Mouse (Mus musculus): Measurements from ENCODE around the gene Asf1b. TPM values are rescaled to one million over a fixed set of nuclear protein-coding genes. Genes with fewer than 3 reads are reported as not detected.

Asf1b gene
- polyA plus RNA-seq, 1 experiment from 2014 or later, result 10.7 TPM

DNA sequence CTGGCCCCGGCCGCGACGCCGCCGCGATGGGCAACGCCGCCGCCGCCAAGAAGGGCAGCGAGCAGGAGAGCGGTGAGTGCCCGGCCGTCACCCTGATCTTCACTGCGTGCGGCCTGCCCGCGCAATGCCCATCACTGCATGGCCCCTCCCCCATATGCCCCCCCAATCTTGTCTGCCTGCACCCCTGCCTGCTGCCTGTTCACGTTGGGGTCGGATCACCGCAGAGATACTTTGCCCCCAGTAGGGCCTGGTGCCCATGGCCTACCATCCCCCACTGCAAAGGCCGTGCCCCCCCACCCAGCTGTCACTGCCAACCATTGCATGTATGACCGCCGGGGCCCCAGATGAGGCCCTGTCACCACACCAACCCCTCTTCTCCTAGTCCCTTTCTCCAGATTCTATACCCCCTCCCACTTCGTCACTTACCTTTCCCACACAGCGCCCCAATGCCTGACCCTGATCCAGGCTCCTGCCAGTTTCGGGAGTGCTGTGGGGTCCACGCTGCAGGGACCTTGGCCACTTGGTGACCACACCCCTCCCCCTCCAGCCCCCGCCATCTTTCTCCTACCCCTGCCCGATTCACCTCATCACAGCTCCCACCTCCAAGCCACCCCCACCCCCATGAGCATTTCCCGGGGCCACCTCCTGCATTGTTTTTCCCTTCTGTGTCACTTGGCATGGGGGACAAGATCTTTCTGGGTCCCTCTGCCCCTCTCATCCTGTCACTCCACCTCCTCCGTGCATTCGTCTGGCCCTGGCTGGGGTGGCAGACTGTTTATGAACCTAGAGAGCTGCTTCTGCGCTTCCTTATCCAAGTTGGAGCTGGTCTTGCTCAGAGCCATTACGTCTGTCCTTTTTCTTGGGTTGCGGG lies 18.1 kb downstream of the Asf1b start:
- Histone ChIP-seq H3K4me2 (replicated peaks) (peak overlapping the region; percentile 96), H3K36me3 (replicated peaks; ENCODE audit: control insufficient read depth, insufficient read depth) (peaks cover 4% of the 10 kb centered on the region; the same call in 1 of the 2 replicates), H3K9me3 (ENCODE audit: control insufficient read depth, low read length) (no peaks in the 10 kb centered on the region), H3K9ac (peak overlapping the region; percentile 92), H3K27me3 (ENCODE audit: control insufficient read depth, insufficient read depth, low read length) (no peaks in the 10 kb centered on the region), H3K4me3 (replicated peaks; ENCODE audit: low read length) (peak overlapping the region; percentile 96), H3K27ac (peak overlapping the region; percentile 79), H3K4me1 (replicated peaks; ENCODE audit: control insufficient read depth, insufficient read depth, low read length) (peaks cover 32% of the 10 kb centered on the region)
- 2% methylated on average over 32 of the region's 37 CpGs for WGBS
- ATAC-seq (ENCODE audit: low FRiP score) (peak; percentile 44), DNase-seq (ENCODE audit: low spot score) (peak; percentile 25)

DNA sequence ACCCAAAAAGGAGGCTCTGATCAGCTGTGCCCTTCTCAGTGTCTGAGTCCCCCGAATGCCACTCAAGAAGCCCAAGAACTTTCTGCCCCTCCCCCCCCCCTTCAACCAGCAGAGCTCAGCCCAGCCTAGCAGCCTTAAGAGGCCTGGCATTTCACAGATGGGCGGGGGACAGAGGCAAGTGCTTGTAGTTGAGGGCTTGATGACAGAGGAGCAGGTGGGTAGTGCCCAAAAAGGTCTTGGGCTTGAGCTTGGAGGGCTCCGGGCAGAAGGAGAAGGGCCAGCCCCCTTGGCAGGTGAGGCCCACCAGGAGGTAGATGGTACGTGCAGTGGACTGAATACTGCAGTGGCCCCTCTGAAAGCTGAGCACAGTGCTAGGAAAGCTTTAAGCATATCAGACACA lies 19.2 kb downstream of the Asf1b start:
- 0 out of 2 replicates have a peak overlapping the region, but pooled peaks have one; percentile 92 for H3K9ac ChIP-seq
- ATAC-seq (ENCODE audit: low FRiP score), result no peak
- H3K4me1 ChIP-seq (replicated peaks; ENCODE audit: control insufficient read depth, insufficient read depth, low read length), result peaks cover 32% of the 10 kb centered on the region
- no peaks in the 10 kb centered on the region for H3K9me3 ChIP-seq (ENCODE audit: control insufficient read depth, low read length)
- no peak for DNase-seq (ENCODE audit: low spot score)
- H3K36me3 ChIP-seq (replicated peaks; ENCODE audit: control insufficient read depth, insufficient read depth), result peaks cover 4% of the 10 kb centered on the region; the same call in 1 of the 2 replicates
- H3K27ac ChIP-seq, result no peak overlapping the region
- H3K4me2 ChIP-seq (replicated peaks), result peak overlapping the region; percentile 96
- H3K27me3 ChIP-seq (ENCODE audit: control insufficient read depth, insufficient read depth, low read length), result no peaks in the 10 kb centered on the region
- 75% methylated on average over 4 of the region's 4 CpGs for WGBS
- 0 out of 2 replicates have a peak overlapping the region, but pooled peaks have one; percentile 96 for H3K4me3 ChIP-seq (replicated peaks; ENCODE audit: low read length)

GRCm38 (mm10) chr8:83976101-83976630 lies 20.9 kb downstream of the Asf1b start:
- DNase-seq (ENCODE audit: low spot score) (no peak), ATAC-seq (ENCODE audit: low FRiP score) (no peak)
- H3K9me3 ChIP-seq (ENCODE audit: control insufficient read depth, low read length), result no peaks in the 10 kb centered on the region
- H3K27me3 ChIP-seq (ENCODE audit: control insufficient read depth, insufficient read depth, low read length), result no peaks in the 10 kb centered on the region
- H3K4me2 ChIP-seq (replicated peaks), result no peak overlapping the region
- H3K4me3 ChIP-seq (replicated peaks; ENCODE audit: low read length), result no peak overlapping the region
- H3K9ac ChIP-seq, result no peak overlapping the region
- H3K27ac ChIP-seq, result no peak overlapping the region
- 87% methylated on average over 4 of the region's 4 CpGs for WGBS
- H3K4me1 ChIP-seq (replicated peaks; ENCODE audit: control insufficient read depth, insufficient read depth, low read length), result peaks cover 32% of the 10 kb centered on the region
- peaks cover 13% of the 10 kb centered on the region for H3K36me3 ChIP-seq (replicated peaks; ENCODE audit: control insufficient read depth, insufficient read depth)

DNA sequence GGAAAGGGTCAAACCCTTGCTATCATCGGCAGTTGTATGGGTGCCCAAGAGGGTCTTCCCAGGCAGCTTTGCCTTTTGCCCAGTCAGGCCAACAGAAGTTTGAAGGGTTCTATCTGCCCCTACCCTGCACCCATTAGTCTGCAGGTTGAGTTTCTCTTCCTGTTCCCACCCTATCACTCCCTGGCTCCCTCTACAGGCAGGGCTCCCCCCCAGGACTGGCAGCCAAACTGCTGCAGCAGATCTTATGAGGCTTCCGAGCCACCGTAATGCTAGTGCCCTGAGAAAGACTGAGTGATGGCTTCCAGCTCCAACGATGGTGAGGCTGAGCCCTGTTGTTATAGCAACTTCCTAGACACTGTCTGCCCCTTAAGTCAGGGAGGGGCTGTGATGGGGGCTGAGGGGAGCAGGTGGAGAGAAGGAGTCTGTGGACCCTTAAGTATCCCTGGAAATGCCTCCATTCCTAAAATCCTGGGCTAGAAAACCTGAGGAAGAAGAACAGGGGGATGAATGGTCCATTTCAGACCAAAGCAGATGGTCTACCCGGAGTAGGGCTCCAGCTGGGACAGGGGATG lies 21.6 kb downstream of the Asf1b start:
- H3K9ac ChIP-seq, result no peak overlapping the region
- 85% methylated on average over 5 of the region's 5 CpGs for WGBS
- no peaks in the 10 kb centered on the region for H3K27me3 ChIP-seq (ENCODE audit: control insufficient read depth, insufficient read depth, low read length)

GRCm38 (mm10) chr8:83977646-83978045 lies 22.3 kb downstream of the Asf1b start:
- ATAC-seq (ENCODE audit: low FRiP score) (no peak), DNase-seq (ENCODE audit: low spot score) (no peak)
- Histone ChIP-seq H3K9ac (no peak overlapping the region), H3K9me3 (ENCODE audit: control insufficient read depth, low read length) (no peaks in the 10 kb centered on the region), H3K36me3 (replicated peaks; ENCODE audit: control insufficient read depth, insufficient read depth) (peaks cover 28% of the 10 kb centered on the region), H3K27ac (no peak overlapping the region), H3K27me3 (ENCODE audit: control insufficient read depth, insufficient read depth, low read length) (no peaks in the 10 kb centered on the region), H3K4me2 (replicated peaks) (no peak overlapping the region), H3K4me1 (replicated peaks; ENCODE audit: control insufficient read depth, insufficient read depth, low read length) (peaks cover 27% of the 10 kb centered on the region), H3K4me3 (replicated peaks; ENCODE audit: low read length) (no peak overlapping the region)
- 66% methylated on average over 6 of the region's 6 CpGs for WGBS

More for the DNA sequence above, 21.6 kb downstream of the Asf1b start:
- no peak for ATAC-seq (ENCODE audit: low FRiP score)
- Histone ChIP-seq H3K9me3 (ENCODE audit: control insufficient read depth, low read length) (no peaks in the 10 kb centered on the region), H3K4me3 (replicated peaks; ENCODE audit: low read length) (no peak overlapping the region), H3K36me3 (replicated peaks; ENCODE audit: control insufficient read depth, insufficient read depth) (peaks cover 20% of the 10 kb centered on the region), H3K4me2 (replicated peaks) (no peak overlapping the region), H3K27ac (no peak overlapping the region), H3K4me1 (replicated peaks; ENCODE audit: control insufficient read depth, insufficient read depth, low read length) (peaks cover 29% of the 10 kb centered on the region)
- DNase-seq (ENCODE audit: low spot score), result no peak

GRCm38 (mm10) chr8:83978200-83978599 lies 22.9 kb downstream of the Asf1b start:
- H3K9ac ChIP-seq, result no peak overlapping the region
- peaks cover 27% of the 10 kb centered on the region for H3K4me1 ChIP-seq (replicated peaks; ENCODE audit: control insufficient read depth, insufficient read depth, low read length)
- no peaks in the 10 kb centered on the region for H3K27me3 ChIP-seq (ENCODE audit: control insufficient read depth, insufficient read depth, low read length)
- no peak overlapping the region for H3K4me2 ChIP-seq (replicated peaks)
- H3K27ac ChIP-seq, result no peak overlapping the region
- no peaks in the 10 kb centered on the region for H3K9me3 ChIP-seq (ENCODE audit: control insufficient read depth, low read length)
- ATAC-seq (ENCODE audit: low FRiP score) (no peak), DNase-seq (ENCODE audit: low spot score) (no peak)
- 73% methylated on average over 9 of the region's 9 CpGs for WGBS
- H3K36me3 ChIP-seq (replicated peaks; ENCODE audit: control insufficient read depth, insufficient read depth), result peaks cover 33% of the 10 kb centered on the region
- no peak overlapping the region for H3K4me3 ChIP-seq (replicated peaks; ENCODE audit: low read length)

GRCm38 (mm10) chr8:83980250-83980649 lies 24.9 kb downstream of the Asf1b start:
- H3K27ac ChIP-seq, result no peak overlapping the region
- no peak for DNase-seq (ENCODE audit: low spot score)
- 67% methylated on average over 1 of the region's 1 CpGs for WGBS
- no peaks in the 10 kb centered on the region for H3K9me3 ChIP-seq (ENCODE audit: control insufficient read depth, low read length)
- no peak overlapping the region for H3K9ac ChIP-seq
- no peak overlapping the region for H3K4me2 ChIP-seq (replicated peaks)
- peaks cover 15% of the 10 kb centered on the region; the same call in 1 of the 2 replicates for H3K4me1 ChIP-seq (replicated peaks; ENCODE audit: control insufficient read depth, insufficient read depth, low read length)
- ATAC-seq (ENCODE audit: low FRiP score), result no peak
- no peak overlapping the region for H3K4me3 ChIP-seq (replicated peaks; ENCODE audit: low read length)
- H3K36me3 ChIP-seq (replicated peaks; ENCODE audit: control insufficient read depth, insufficient read depth), result peaks cover 52% of the 10 kb centered on the region
- H3K27me3 ChIP-seq (ENCODE audit: control insufficient read depth, insufficient read depth, low read length), result no peaks in the 10 kb centered on the region

DNA sequence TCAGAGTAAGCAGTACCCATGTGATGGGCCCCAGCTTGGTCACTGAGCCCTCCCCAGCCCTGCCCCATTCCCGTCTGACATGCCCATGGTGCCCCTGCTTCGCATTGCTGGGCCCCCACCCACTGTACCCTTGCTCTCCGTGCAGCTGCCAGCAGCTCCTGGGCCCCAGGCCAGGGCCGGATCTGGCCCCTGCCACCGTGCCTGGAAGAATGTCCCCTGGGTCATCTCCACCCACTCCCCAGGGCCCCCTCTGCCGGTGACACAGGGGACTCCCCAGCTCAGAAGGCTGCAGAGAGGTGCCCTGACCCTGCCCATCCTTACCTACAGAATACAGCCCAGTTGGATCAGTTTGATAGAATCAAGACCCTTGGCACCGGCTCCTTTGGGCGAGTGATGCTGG lies 25.5 kb downstream of the Asf1b start:
- no peaks in the 10 kb centered on the region for H3K9me3 ChIP-seq (ENCODE audit: control insufficient read depth, low read length)
- DNase-seq (ENCODE audit: low spot score) (no peak), ATAC-seq (ENCODE audit: low FRiP score) (no peak)
- no peak overlapping the region for H3K4me2 ChIP-seq (replicated peaks)
- no peak overlapping the region for H3K4me3 ChIP-seq (replicated peaks; ENCODE audit: low read length)
- H3K27ac ChIP-seq, result no peak overlapping the region
- H3K36me3 ChIP-seq (replicated peaks; ENCODE audit: control insufficient read depth, insufficient read depth), result peaks cover 57% of the 10 kb centered on the region
- no peak overlapping the region for H3K9ac ChIP-seq
- peaks cover 15% of the 10 kb centered on the region; the same call in 1 of the 2 replicates for H3K4me1 ChIP-seq (replicated peaks; ENCODE audit: control insufficient read depth, insufficient read depth, low read length)
- 87% methylated on average over 8 of the region's 8 CpGs for WGBS
- H3K27me3 ChIP-seq (ENCODE audit: control insufficient read depth, insufficient read depth, low read length), result no peaks in the 10 kb centered on the region

GRCm38 (mm10) chr8:83981533-83981932 lies 26.2 kb downstream of the Asf1b start:
- peaks cover 15% of the 10 kb centered on the region; the same call in 1 of the 2 replicates for H3K4me1 ChIP-seq (replicated peaks; ENCODE audit: control insufficient read depth, insufficient read depth, low read length)
- DNase-seq (ENCODE audit: low spot score) (no peak), ATAC-seq (ENCODE audit: low FRiP score) (no peak)
- no peak overlapping the region for H3K27ac ChIP-seq
- WGBS, result 97% methylated on average over 7 of the region's 7 CpGs
- H3K9ac ChIP-seq, result no peak overlapping the region
- peaks cover 64% of the 10 kb centered on the region for H3K36me3 ChIP-seq (replicated peaks; ENCODE audit: control insufficient read depth, insufficient read depth)
- no peaks in the 10 kb centered on the region for H3K27me3 ChIP-seq (ENCODE audit: control insufficient read depth, insufficient read depth, low read length)
- no peak overlapping the region for H3K4me2 ChIP-seq (replicated peaks)
- H3K4me3 ChIP-seq (replicated peaks; ENCODE audit: low read length), result no peak overlapping the region
- H3K9me3 ChIP-seq (ENCODE audit: control insufficient read depth, low read length), result no peaks in the 10 kb centered on the region

Data from hindbrain, embryonic 14.5 days (tissue).